Mouse (Mus musculus) MEL (cell line): ENCODE data around the gene Nmnat3. TPM values are rescaled to one million over a fixed set of nuclear protein-coding genes. Genes with fewer than 3 reads are reported as not detected.

ENCODE experiments used
- DNase-seq: peaks from one replicate; pipeline ENCODE4 v3.0.0; 2011; ENCODE audit warnings: low read depth, low spot score
- H3K27ac ChIP-seq: 2 replicates; pipeline ENCODE4 v1.5.1; 2012; ENCODE audit warnings: low read depth, mild to moderate bottlenecking, control low read depth, low read length, moderate library complexity; ENCODE audit not compliant: control insufficient read depth
- H3K27me3 ChIP-seq, 2 experiments: fragments of 150-350 bp in 1 of 2; sonication (generic) in 1 of 2; 2 replicates each; pipeline ENCODE4 v1.6.1; 2012; ENCODE audit warnings: low read length in 2 of 2, mild to moderate bottlenecking in 2 of 2, improper control_type of control experiment in 1 of 2, moderate library complexity in 1 of 2; ENCODE audit not compliant: insufficient read depth in 2 of 2, control insufficient read depth in 1 of 2
- H3K36me3 ChIP-seq, 2 experiments: 2 replicates each; pipeline ENCODE4 v1.6.1; 2012 to 2014; ENCODE audit warnings: low read length in 2 of 2, improper control_type of control experiment in 1 of 2, inconsistent platforms in 1 of 2, mild to moderate bottlenecking in 1 of 2; ENCODE audit not compliant: insufficient read depth in 2 of 2, control insufficient read depth in 1 of 2
- H3K4me1 ChIP-seq, 2 experiments: fragments of 150-350 bp in 1 of 2; sonication (generic) in 1 of 2; 2 replicates each; pipeline ENCODE4 v1.6.1; 2012; ENCODE audit warnings: low read length in 2 of 2, improper control_type of control experiment in 1 of 2, mild to moderate bottlenecking in 1 of 2; ENCODE audit not compliant: insufficient read depth in 2 of 2, control insufficient read depth in 1 of 2
- H3K4me3 ChIP-seq, 2 experiments: fragments of 150-350 bp in 1 of 2; sonication (generic) in 1 of 2; 2 replicates each; pipeline ENCODE4 v1.5.1; 2012; ENCODE audit warnings: low read depth in 2 of 2, low read length in 2 of 2, mild to moderate bottlenecking in 2 of 2, moderate library complexity in 2 of 2, control low read depth in 1 of 2, improper control_type of control experiment in 1 of 2; ENCODE audit not compliant: control insufficient read depth in 1 of 2, insufficient read depth in 1 of 2
- H3K79me2 ChIP-seq: 2 replicates; pipeline ENCODE4 v1.6.1; 2012; ENCODE audit warnings: mild to moderate bottlenecking, low read length, moderate library complexity; ENCODE audit not compliant: control insufficient read depth, poor library complexity, insufficient read depth
- H3K9ac ChIP-seq: 2 replicates; pipeline ENCODE4 v1.6.1; 2012; ENCODE audit warnings: low read depth, mild to moderate bottlenecking, control low read depth, low read length, moderate library complexity; ENCODE audit not compliant: control insufficient read depth, poor library complexity, severe bottlenecking
- H3K9me3 ChIP-seq: fragments of 150-350 bp; sonication (generic); replicated peaks from 2 replicates; pipeline ENCODE4 v1.6.1; 2012; ENCODE audit warnings: mild to moderate bottlenecking, low read length, improper control_type of control experiment, moderate library complexity; ENCODE audit not compliant: insufficient read depth
- EP300 ChIP-seq, 2 experiments: IDR thresholded peaks; 2 replicates each; pipeline ENCODE4 v1.6.1; 2011; ENCODE audit warnings: improper control_type of control experiment in 2 of 2, low read length in 2 of 2, low read depth in 1 of 2, mild to moderate bottlenecking in 1 of 2
- HCFC1 ChIP-seq: IDR thresholded peaks from 2 replicates; pipeline ENCODE4 v1.6.1; 2012; ENCODE audit warnings: low read depth, mild to moderate bottlenecking, inconsistent platforms, low read length, improper control_type of control experiment, moderate library complexity
- MAX ChIP-seq: IDR thresholded peaks from 2 replicates; pipeline ENCODE4 v1.6.1; 2011; ENCODE audit warnings: low read length, improper control_type of control experiment
- MAZ ChIP-seq: IDR thresholded peaks from 2 replicates; pipeline ENCODE4 v1.6.1; 2012; ENCODE audit warnings: low read depth, mild to moderate bottlenecking, inconsistent platforms, low read length, improper control_type of control experiment
- MEF2A ChIP-seq: IDR thresholded peaks from 2 replicates; pipeline ENCODE4 v1.6.1; 2014; ENCODE audit warnings: low read depth, mild to moderate bottlenecking, inconsistent platforms, low read length, improper control_type of control experiment; ENCODE audit not compliant: poor library complexity, insufficient replicate concordance, severe bottlenecking; ENCODE audit errors: extremely low read depth
- MYB ChIP-seq: IDR thresholded peaks from 2 replicates; pipeline ENCODE4 v1.6.1; 2011; ENCODE audit warnings: mild to moderate bottlenecking, low read depth, low read length, improper control_type of control experiment
- NRF1 ChIP-seq: IDR thresholded peaks from 2 replicates; pipeline ENCODE4 v1.6.1; 2014; ENCODE audit warnings: low read depth, mild to moderate bottlenecking, inconsistent platforms, low read length, improper control_type of control experiment, moderate library complexity; ENCODE audit not compliant: poor library complexity, insufficient read depth, severe bottlenecking
- POLR2A ChIP-seq, 2 experiments: IDR thresholded peaks; 2 replicates each; pipeline ENCODE4 v1.6.1; 2011 to 2012; ENCODE audit warnings: low read length in 2 of 2, mild to moderate bottlenecking in 2 of 2, control low read depth in 1 of 2, improper control_type of control experiment in 1 of 2, low read depth in 1 of 2, moderate library complexity in 1 of 2; ENCODE audit not compliant: control insufficient read depth in 1 of 2, insufficient read depth in 1 of 2, poor library complexity in 1 of 2
- POLR2AphosphoS5 ChIP-seq: IDR thresholded peaks from 2 replicates; pipeline ENCODE4 v1.6.1; 2012; ENCODE audit warnings: low read depth, borderline replicate concordance, mild to moderate bottlenecking, inconsistent platforms, low read length, moderate library complexity, mixed read lengths
- RAD21 ChIP-seq: IDR thresholded peaks from 2 replicates; pipeline ENCODE4 v1.6.1; 2011; ENCODE audit warnings: mild to moderate bottlenecking, low read depth, low read length, improper control_type of control experiment
- SIN3A ChIP-seq: IDR thresholded peaks from 2 replicates; pipeline ENCODE4 v1.6.1; 2012; ENCODE audit warnings: low read length, improper control_type of control experiment, inconsistent platforms
- SMC3 ChIP-seq: IDR thresholded peaks from 2 replicates; pipeline ENCODE4 v1.6.1; 2011; ENCODE audit warnings: low read depth, low read length, improper control_type of control experiment
- TAL1 ChIP-seq: IDR thresholded peaks from 2 replicates; pipeline ENCODE4 v1.6.1; 2012; ENCODE audit warnings: mild to moderate bottlenecking, inconsistent platforms, low read length, moderate library complexity, mixed read lengths
- UBTF ChIP-seq: IDR thresholded peaks from 2 replicates; pipeline ENCODE4 v1.6.1; 2012; ENCODE audit warnings: low read depth, mild to moderate bottlenecking, inconsistent platforms, low read length, improper control_type of control experiment, moderate library complexity, borderline replicate concordance; ENCODE audit not compliant: insufficient read depth
- ZC3H11A ChIP-seq: IDR thresholded peaks from 2 replicates; pipeline ENCODE4 v1.6.1; 2012; ENCODE audit warnings: low read depth, mild to moderate bottlenecking, inconsistent platforms, low read length, improper control_type of control experiment
- polyA plus RNA-seq, 2 experiments: library from polyadenylated mRNA; stranded (reverse) in 1 of 2; unstranded in 1 of 2; fragments of >175 nt in 1 of 2; fragments of >200 nt in 1 of 2; gene quantifications; 2 replicates each; pipeline versions ENCODE4 v1.2.1 to v1.2.4; 2012; ENCODE audit warnings: low replicate concordance in 2 of 2, low read depth in 1 of 2; ENCODE audit not compliant: insufficient read length in 2 of 2, insufficient read depth in 1 of 2, missing spikeins in 1 of 2
- total RNA-seq: library from RNA; depleted of rRNA; stranded (reverse); fragments of 300-350 nt; gene quantifications from 2 replicates; pipeline ENCODE4 v1.2.3, GENCODE M21; 2012

Nmnat3 gene
- total and polyA plus RNA-seq, 3 experiments, result 14.4 to 15.2 TPM; not detected in 1

- Histone ChIP-seq H3K9me3 (no peaks in the 10 kb centered on the region), H3K36me3 (no peaks in the 10 kb centered on the region)
- DNase-seq, result no peak
- TF ChIP-seq MYB, result no peak
- TF ChIP-seq, all 39 proteins: peak for 0
- Histone ChIP-seq H3K79me2 (no peaks in the 10 kb centered on the region), H3K4me3 (no peak overlapping the region), H3K27ac (no peak overlapping the region), H3K9ac (no peak overlapping the region), H3K27me3 (no peaks in the 10 kb centered on the region), H3K4me1 (no peaks in the 10 kb centered on the region)
Measured at GRCm38 (mm10) chr9:98261461-98262011, 25.7 kb upstream of the Nmnat3 start.

GRCm38 (mm10) chr9:98264916-98265315, 22.3 kb upstream of the Nmnat3 start:
- Histone ChIP-seq H3K27ac (no peak overlapping the region), H3K9me3 (no peaks in the 10 kb centered on the region), H3K36me3 (no peaks in the 10 kb centered on the region), H3K79me2 (no peaks in the 10 kb centered on the region), H3K9ac (no peak overlapping the region), H3K4me1 (no peaks in the 10 kb centered on the region), H3K4me3 (no peak overlapping the region), H3K27me3 (no peaks in the 10 kb centered on the region)
- no peak for DNase-seq
- TF ChIP-seq RAD21 (no peak), EP300 (IDR thresholded peaks at IDR 0.05; ENCODE audit: low read depth in 1 of 2, low read length in 2 of 2) (no peak), SIN3A (no peak), HCFC1 (no peak), SMC3 (no peak), ZC3H11A (no peak), POLR2A (IDR thresholded peaks at IDR 0.05; ENCODE audit: control insufficient read depth in 1 of 2, insufficient read depth in 1 of 2, low read depth in 1 of 2, low read length in 2 of 2, poor library complexity in 1 of 2) (no peak), POLR2AphosphoS5 (no peak), UBTF (no peak), NRF1 (no peak), MEF2A (no peak)

GRCm38 (mm10) chr9:98272734-98273133, 14.5 kb upstream of the Nmnat3 start:
- TF ChIP-seq MAZ (no peak), MAX (no peak), TAL1 (no peak)
- no peaks in the 10 kb centered on the region for H3K4me1 ChIP-seq
- H3K9ac ChIP-seq, result no peak overlapping the region
- H3K27ac ChIP-seq, result no peak overlapping the region
- DNase-seq, result no peak
- no peak overlapping the region for H3K4me3 ChIP-seq
- H3K9me3 ChIP-seq, result no peaks in the 10 kb centered on the region
- no peaks in the 10 kb centered on the region for H3K27me3 ChIP-seq
- no peaks in the 10 kb centered on the region for H3K36me3 ChIP-seq
- H3K79me2 ChIP-seq, result no peaks in the 10 kb centered on the region
